Mouse (Mus musculus) megakaryocyte progenitor cell, adult 5-6 weeks (primary cell): ENCODE results near the gene Slc46a2. TPM values are rescaled to one million over a fixed set of nuclear protein-coding genes. Genes with fewer than 3 reads are reported as not detected.

ENCODE experiments used
- ATAC-seq: replicated peaks from 2 replicates; pipeline ENCODE4 v1.8.0; 2016; ENCODE audit warnings: mild to moderate bottlenecking, moderate TSS enrichment, inconsistent platforms; ENCODE audit not compliant: poor library complexity
- total RNA-seq, 2 experiments: library from RNA; stranded (forward) in 1 of 2; stranded (reverse) in 1 of 2; fragments of 157-497, 149-512 nt in 1 of 2; fragments of 200-1000 nt in 1 of 2; gene quantifications; 2 replicates each; pipeline versions ENCODE4 v1.2.3 to v1.2.4; 2015 to 2017

Slc46a2 gene
- total RNA-seq (2015) (not detected in 2 replicates), total RNA-seq (2017) (not detected in 2 replicates)

- ATAC-seq: no peak
Measured at GRCm38 (mm10) chr4:59914608-59915403, at the start of gene Slc46a2. Gene Slc46a2 (minus strand): TSS chr4:59915056.

- ATAC-seq: no peak
Measured at GRCm38 (mm10) chr4:59963405-59964344, 48.8 kb upstream of the Slc46a2 start, which contains the start of gene Mup6. Gene Mup6 (plus strand): TSS chr4:59964294.

- no peak for ATAC-seq
Measured at GRCm38 (mm10) chr4:59960610-59961009, 45.8 kb upstream of the Slc46a2 start, which contains the start of gene Mup4. Gene Mup4 (minus strand): TSS chr4:59960710.

- no peak for ATAC-seq
Measured at GRCm38 (mm10) chr4:59937543-59937942, 22.7 kb upstream of the Slc46a2 start.

GRCm38 (mm10) chr4:59932505-59933281 is 17.8 kb upstream of the Slc46a2 start:
- ATAC-seq: peak; percentile 82

- peak; percentile 99 for ATAC-seq
Measured at GRCm38 (mm10) chr4:59928347-59928746, 13.5 kb upstream of the Slc46a2 start.

GRCm38 (mm10) chr4:59927666-59928065 is 12.8 kb upstream of the Slc46a2 start:
- ATAC-seq: no peak

GRCm38 (mm10) chr4:59925082-59925481 is 10.2 kb upstream of the Slc46a2 start:
- no peak for ATAC-seq

- no peak; the same call in 1 of the 2 replicates for ATAC-seq
Measured at GRCm38 (mm10) chr4:59917966-59918365, 3.1 kb upstream of the Slc46a2 start.

- no peak for ATAC-seq
Measured at GRCm38 (mm10) chr4:59908785-59909184, 6.1 kb downstream of the Slc46a2 start.

- no peak for ATAC-seq
Measured at GRCm38 (mm10) chr4:59907657-59908230, 7.1 kb downstream of the Slc46a2 start.

GRCm38 (mm10) chr4:59907092-59907491 is 7.8 kb downstream of the Slc46a2 start:
- ATAC-seq: no peak

GRCm38 (mm10) chr4:59902547-59902946 is 12.3 kb downstream of the Slc46a2 start:
- ATAC-seq: no peak

- no peak for ATAC-seq
Measured at GRCm38 (mm10) chr4:59901810-59902209, 13.0 kb downstream of the Slc46a2 start.

GRCm38 (mm10) chr4:59898521-59898919 is 16.3 kb downstream of the Slc46a2 start:
- ATAC-seq: no peak

GRCm38 (mm10) chr4:59897814-59898520 is 16.9 kb downstream of the Slc46a2 start:
- no peak for ATAC-seq

- no peak for ATAC-seq
Measured at GRCm38 (mm10) chr4:59896000-59896399, 18.9 kb downstream of the Slc46a2 start.

GRCm38 (mm10) chr4:59894977-59895575 is 19.8 kb downstream of the Slc46a2 start:
- ATAC-seq: peak; percentile 71

GRCm38 (mm10) chr4:59894415-59894814 is 20.4 kb downstream of the Slc46a2 start:
- no peak for ATAC-seq
